Mouse (Mus musculus) C2C12 (cell line): ENCODE data around the gene Hmox1.

ENCODE experiments used
- CTCF ChIP-seq: IDR thresholded peaks from one replicate; pipeline ENCODE4 v1.5.1; 2011; ENCODE audit not compliant: control insufficient read depth, insufficient read depth, insufficient read length
- FOSL1 ChIP-seq: IDR thresholded peaks from one replicate; pipeline ENCODE4 v1.8.0; 2011; ENCODE audit warnings: mild to moderate bottlenecking, low read length; ENCODE audit not compliant: poor library complexity, insufficient read depth, severe bottlenecking
- MAX ChIP-seq: IDR thresholded peaks from one replicate; pipeline ENCODE4 v1.6.1; 2011; ENCODE audit warnings: mild to moderate bottlenecking, control low read depth
- USF1 ChIP-seq: IDR thresholded peaks from one replicate; pipeline ENCODE4 v1.6.1; 2011; ENCODE audit warnings: low read depth, mild to moderate bottlenecking, control low read depth, moderate library complexity

DNA sequence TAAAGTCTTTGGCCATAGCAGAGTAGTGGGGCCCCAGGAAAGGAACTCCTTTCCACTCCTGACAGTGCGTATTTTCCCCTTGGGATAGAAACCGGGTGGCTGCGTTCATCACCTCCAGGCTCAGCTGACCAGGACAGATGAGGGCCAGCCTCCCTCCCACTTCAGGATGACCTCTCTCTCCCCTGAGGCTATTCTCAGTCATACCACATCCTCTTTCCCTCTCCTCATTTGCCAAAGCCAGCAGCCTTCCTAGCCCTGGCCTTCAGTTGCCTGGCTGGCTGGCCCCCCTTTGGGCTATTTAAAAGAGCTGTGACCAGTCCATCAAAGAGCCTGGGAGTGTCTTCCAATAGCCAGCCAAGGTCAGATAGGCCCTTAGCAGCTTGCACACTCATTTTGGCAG is 30.1 kb upstream of the Hmox1 start:
- TF ChIP-seq CTCF (no peak), FOSL1 (no peak), USF1 (no peak), MAX (no peak)
